Mouse (Mus musculus) bone marrow macrophage, adult 2 months (primary cell): ENCODE results near the gene Prkd2.

Source experiments
- CTCF ChIP-seq: IDR thresholded peaks from 2 replicates; pipeline ENCODE4 v1.5.1; 2012; ENCODE audit warnings: low read depth, mild to moderate bottlenecking, low read length, moderate library complexity
- POLR2A ChIP-seq: IDR thresholded peaks from 2 replicates; pipeline ENCODE4 v1.6.1; 2012; ENCODE audit warnings: mild to moderate bottlenecking, low read depth, low read length, borderline replicate concordance

DNA sequence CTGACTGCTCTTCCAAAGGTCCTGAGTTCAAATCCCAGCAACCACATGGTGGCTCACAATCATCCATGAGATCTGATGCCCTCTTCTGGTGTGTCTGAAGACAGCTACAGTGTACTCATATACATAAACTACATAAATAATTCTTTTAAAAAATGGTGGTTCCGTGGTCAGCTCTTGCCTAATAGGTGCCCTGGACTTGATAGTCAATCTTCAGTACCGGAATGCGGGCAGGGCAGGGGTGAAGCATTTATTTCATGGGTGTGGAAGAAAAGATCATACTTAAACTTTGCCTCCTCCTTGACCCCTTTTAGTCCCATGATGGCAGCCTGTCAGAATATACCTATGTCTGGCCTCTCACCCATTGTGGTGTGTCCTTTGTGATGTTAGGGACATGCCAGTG, 69.2 kb downstream of the Prkd2 start:
- TF ChIP-seq CTCF (no peak), POLR2A (no peak)
